Mouse (Mus musculus) thymus, adult 2 months (tissue): ENCODE measurements around the gene Ganab.

Experiments used
- CTCF ChIP-seq: fragments of 200-500 bp; IDR thresholded peaks from 2 replicates; pipeline ENCODE4 v1.5.1; 2012; ENCODE audit warnings: mild to moderate bottlenecking, control low read depth, low read length, moderate library complexity, borderline replicate concordance; ENCODE audit not compliant: control insufficient read depth, poor library complexity, insufficient read depth; ENCODE audit errors: extremely low read depth
- POLR2A ChIP-seq: fragments of 200-500 bp; IDR thresholded peaks from 2 replicates; pipeline ENCODE4 v1.6.1; 2012; ENCODE audit warnings: mild to moderate bottlenecking, low read length, control low read depth, moderate library complexity; ENCODE audit not compliant: control insufficient read depth, poor library complexity, insufficient read depth; ENCODE audit errors: extremely low read depth

DNA sequence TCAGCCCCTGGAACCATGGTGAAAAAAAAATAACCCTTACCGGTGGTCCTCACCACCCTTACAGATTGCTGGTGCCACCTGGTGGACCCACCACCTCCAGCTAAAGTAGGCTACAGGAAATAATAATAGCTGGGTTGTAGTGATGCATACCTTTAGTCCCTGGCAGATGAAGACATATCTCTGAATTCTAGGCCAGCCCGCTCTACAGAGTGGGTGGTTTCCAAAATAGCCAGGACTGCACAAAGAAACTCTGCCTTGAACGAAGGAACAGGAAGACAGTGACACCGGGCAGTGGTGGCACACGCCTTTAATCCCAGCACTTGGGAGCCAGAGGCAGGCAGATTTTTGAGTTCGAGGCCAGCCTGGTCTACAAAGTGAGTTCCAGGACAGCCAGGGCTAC is 33.6 kb upstream of the Ganab start:
- TF ChIP-seq CTCF, result no peak
- TF ChIP-seq POLR2A, result no peak
